ENCODE assay signal across 26 mouse cellular contexts in genomic region chr5:123160341-123160740, GRCm38 (mm10). TPM values are rescaled to one million over a fixed set of nuclear protein-coding genes. Genes with fewer than 3 reads are reported as not detected.
DNase-seq lines count a peak whose midpoint lies in the region; ATAC-seq and TF ChIP-seq lines count a peak whose summit lies in the region.
"Had no signal": no experiment of that assay in that cellular context is flagged by ENCODE, and none has a peak within 500 bp of the region (broad histone marks: within the 10 kb centered on the region; RNA-seq: fewer than 3 reads in every experiment).

No protein-coding gene starts in this region.

- 0 out of 2 replicates have a peak, but pooled peaks have one; percentile 17 for ATAC-seq in liver, embryonic 12.5 days
- ATAC-seq in stomach, embryonic 16.5 days (ENCODE audit: insufficient read depth, low FRiP score) = 0 out of 2 replicates have a peak, but pooled peaks have one; percentile 6
- ATAC-seq in stomach, postnatal 0 days (ENCODE audit: low FRiP score, low TSS enrichment) = no peak
- ATAC-seq: midbrain, embryonic 15.5 days had no signal

- H3K36me3 ChIP-seq in liver, embryonic 12.5 days = peaks cover 92% of the 10 kb centered on the region
- H3K36me3 ChIP-seq in stomach, embryonic 16.5 days (ENCODE audit: control insufficient read depth, insufficient read depth, low read length) = peaks cover 55% of the 10 kb centered on the region
- peaks cover 59% of the 10 kb centered on the region for H3K36me3 ChIP-seq in stomach, postnatal 0 days (ENCODE audit: control insufficient read depth, insufficient read depth, low read length)

- no peak overlapping the region for H3K4me2 ChIP-seq in liver, embryonic 12.5 days
- no peak overlapping the region for H3K4me2 ChIP-seq in stomach, embryonic 16.5 days (ENCODE audit: low read depth, low read length)
- H3K4me2 ChIP-seq in stomach, postnatal 0 days (replicated peaks; ENCODE audit: low read depth) = no peak overlapping the region
- H3K4me2 ChIP-seq: hindbrain, embryonic 14.5 days; midbrain, embryonic 15.5 days; neural tube, embryonic 13.5 days had no signal

- no peak overlapping the region for H3K9ac ChIP-seq in liver, embryonic 12.5 days
- no peak overlapping the region for H3K9ac ChIP-seq in stomach, embryonic 16.5 days (ENCODE audit: low read length)
- H3K9ac ChIP-seq in stomach, postnatal 0 days (ENCODE audit: low read length) = no peak overlapping the region
- H3K9ac ChIP-seq: hindbrain, embryonic 14.5 days; midbrain, embryonic 15.5 days; neural tube, embryonic 13.5 days had no signal

- 85% methylated on average over 15 of the region's 15 CpGs for WGBS in liver, embryonic 12.5 days (ENCODE audit: insufficient replicate concordance)
- 81% methylated on average over 15 of the region's 15 CpGs for WGBS in stomach, embryonic 16.5 days
- 91% methylated on average over 13 of the region's 15 CpGs for WGBS in stomach, postnatal 0 days

- no peak for TF ChIP-seq CTCF in stomach, postnatal 0 days (IDR thresholded peaks at IDR 0.05; ENCODE audit: low read depth)

- no peak overlapping the region for H3K27ac ChIP-seq in liver, embryonic 12.5 days
- no peak overlapping the region for H3K27ac ChIP-seq in stomach, embryonic 16.5 days (ENCODE audit: low read length)
- H3K27ac ChIP-seq in stomach, postnatal 0 days (replicated peaks) = no peak overlapping the region
- H3K27ac ChIP-seq: forebrain, embryonic 10.5 days; hindbrain, embryonic 14.5 days; midbrain, embryonic 15.5 days; neural tube, embryonic 13.5 days had no signal

- no peaks in the 10 kb centered on the region for H3K9me3 ChIP-seq in liver, embryonic 12.5 days (replicated peaks)
- H3K9me3 ChIP-seq in stomach, embryonic 16.5 days (replicated peaks; ENCODE audit: control insufficient read depth, low read length) = no peaks in the 10 kb centered on the region
- H3K9me3 ChIP-seq in stomach, postnatal 0 days (ENCODE audit: control insufficient read depth, low read length) = no peaks in the 10 kb centered on the region
- H3K9me3 ChIP-seq: forebrain, embryonic 10.5 days; megakaryocyte, embryonic 14.5 days; midbrain, embryonic 15.5 days; neural tube, embryonic 13.5 days had no signal

- intact Hi-C loops in left cerebral cortex, postnatal 36 days (cut with DNase I) = no loop called here

- DNase-seq in cerebellum, adult 9-10 months = peak; percentile 15
- no peak for DNase-seq in cerebellum, adult 11 months
- DNase-seq in liver = no peak
- DNase-seq in stomach, postnatal 0 days (ENCODE audit: low spot score) = no peak
- peak; percentile 83 to 84 for DNase-seq in adrenal gland, postnatal 36 days
- no peak for DNase-seq in left cerebral cortex, postnatal 36 days (ENCODE audit: low spot score in 2 of 2)
- DNase-seq: cerebellum, postnatal 14 days; heart, postnatal 4 days; kidney, adult 2 months; kidney, postnatal 25 days; lung, adult 2 months; lung, postnatal 36 days; thymus, postnatal 14 days had no signal

- TF ChIP-seq EP300 in stomach, postnatal 0 days (optimal IDR thresholded peaks at IDR 0.05) = no peak

- 0 out of 2 replicates have a peak, but pooled peaks cover 2% of the 10 kb centered on the region for H3K4me1 ChIP-seq in liver, embryonic 12.5 days
- no peaks in the 10 kb centered on the region for H3K4me1 ChIP-seq in stomach, embryonic 16.5 days (ENCODE audit: control insufficient read depth, insufficient read depth, low read length)
- H3K4me1 ChIP-seq in stomach, postnatal 0 days (replicated peaks; ENCODE audit: control insufficient read depth, insufficient read depth) = no peaks in the 10 kb centered on the region
- H3K4me1 ChIP-seq: forebrain, embryonic 10.5 days; midbrain, embryonic 15.5 days; neural tube, embryonic 13.5 days had no signal

- H3K27me3 ChIP-seq in liver, embryonic 12.5 days (replicated peaks) = no peaks in the 10 kb centered on the region
- H3K27me3 ChIP-seq in stomach, embryonic 16.5 days (ENCODE audit: control insufficient read depth, insufficient read depth, low read length) = no peaks in the 10 kb centered on the region
- H3K27me3 ChIP-seq in stomach, postnatal 0 days (ENCODE audit: control insufficient read depth, insufficient read depth, low read length) = no peaks in the 10 kb centered on the region
- H3K27me3 ChIP-seq: megakaryocyte, embryonic 14.5 days; midbrain, embryonic 15.5 days; neural tube, embryonic 13.5 days had no signal

- H3K4me3 ChIP-seq in liver, embryonic 12.5 days = no peak overlapping the region
- H3K4me3 ChIP-seq in stomach, embryonic 16.5 days (replicated peaks; ENCODE audit: low read length) = no peak overlapping the region
- H3K4me3 ChIP-seq in stomach, postnatal 0 days (ENCODE audit: low read depth, low read length) = no peak overlapping the region
- H3K4me3 ChIP-seq: forebrain, embryonic 10.5 days; gastrocnemius, adult 2 months; megakaryocyte, embryonic 14.5 days; midbrain, embryonic 15.5 days; myocyte; neural tube, embryonic 13.5 days had no signal

RNA-seq across cellular contexts. Expression of gene Psmd9, which starts 8.9 kb away (rescaled TPM):
- polyA plus RNA-seq in liver, embryonic 12.5 days (2016; fragmentation: Nextera tagmentation; extraction: Ambion mirVana) = 77.4 and 77.8 TPM in 2 replicates
- polyA plus RNA-seq in stomach, embryonic 16.5 days (2015; fragmentation: Nextera tagmentation; extraction: Ambion mirVana) = 67.5 and 71.0 TPM in 2 replicates
- 48.6 and 51.4 TPM in 2 replicates for polyA plus RNA-seq in stomach, postnatal 0 days (2015; fragmentation: Nextera tagmentation; extraction: Ambion mirVana)
- 10 to 100 TPM; 23.4 to 31.5 TPM for total RNA-seq in adrenal gland, postnatal 36 days (2021)
- 10 to 100 TPM; 28.6 to 29.6 TPM for total RNA-seq in left cerebral cortex, postnatal 36 days (2021)

RNA-seq across cellular contexts. Expression of gene Setd1b, which starts 18.3 kb away (rescaled TPM):
- 6.0 and 6.1 TPM in 2 replicates for polyA plus RNA-seq in liver, embryonic 12.5 days (2016; fragmentation: Nextera tagmentation; extraction: Ambion mirVana)
- 6.7 and 7.7 TPM in 2 replicates for polyA plus RNA-seq in stomach, embryonic 16.5 days (2015; fragmentation: Nextera tagmentation; extraction: Ambion mirVana)
- 4.5 and 4.7 TPM in 2 replicates for polyA plus RNA-seq in stomach, postnatal 0 days (2015; fragmentation: Nextera tagmentation; extraction: Ambion mirVana)
- total RNA-seq in adrenal gland, postnatal 36 days (2021) = 10 to 100 TPM; 24.9 to 26.0 TPM
- 10 to 100 TPM; 27.9 to 35.0 TPM for total RNA-seq in left cerebral cortex, postnatal 36 days (2021)

RNA-seq across cellular contexts. Expression of gene Hpd, which starts 22.2 kb away (rescaled TPM):
- polyA plus RNA-seq in liver, embryonic 12.5 days (2016; fragmentation: Nextera tagmentation; extraction: Ambion mirVana) = 5.9 and 6.1 TPM in 2 replicates
- 3.3 and 4.1 TPM in 2 replicates for polyA plus RNA-seq in stomach, embryonic 16.5 days (2015; fragmentation: Nextera tagmentation; extraction: Ambion mirVana)
- polyA plus RNA-seq in stomach, postnatal 0 days (2015; fragmentation: Nextera tagmentation; extraction: Ambion mirVana) = 0.69 and 0.99 TPM in 2 replicates
- 1 to 10 TPM; 1.6 to 2.4 TPM for total RNA-seq in adrenal gland, postnatal 36 days (2021)
- total RNA-seq in left cerebral cortex, postnatal 36 days (2021) = not detected
- total RNA-seq: gastrocnemius, adult 2 months; heart, adult 8-10 months; heart, postnatal 4 days; left cerebral cortex, postnatal 25 days had no signal
- polyA plus RNA-seq: brain, embryonic 14.5 days; embryonic facial prominence, embryonic 11.5 days; hindbrain, embryonic 14.5 days; midbrain, embryonic 15.5 days; myocyte; neural tube, embryonic 13.5 days had no signal

RNA-seq across cellular contexts. Expression of gene Rhof, which starts 27.8 kb away (rescaled TPM):
- 3.9 and 4.8 TPM in 2 replicates for polyA plus RNA-seq in liver, embryonic 12.5 days (2016; fragmentation: Nextera tagmentation; extraction: Ambion mirVana)
- 2.6 and 3.7 TPM in 2 replicates for polyA plus RNA-seq in stomach, embryonic 16.5 days (2015; fragmentation: Nextera tagmentation; extraction: Ambion mirVana)
- polyA plus RNA-seq in stomach, postnatal 0 days (2015; fragmentation: Nextera tagmentation; extraction: Ambion mirVana) = 18.6 and 22.3 TPM in 2 replicates
- total RNA-seq in adrenal gland, postnatal 36 days (2021) = 1 to 10 TPM; 1.2 to 1.4 TPM
- total RNA-seq in left cerebral cortex, postnatal 36 days (2021) = 10 to 100 TPM; 51.3 to 53.0 TPM

Comparison
In these comparisons a context has a peak if more than half of its experiments do, and no peak if none do; other contexts are left out.
1. DNase-seq: peak in cerebellum, adult 9-10 months (single experiment) and adrenal gland, postnatal 36 days (2 of 2); none in cerebellum, adult 11 months (single experiment), liver (single experiment), stomach, postnatal 0 days (single experiment) and left cerebral cortex, postnatal 36 days (0 of 2).